Mouse (Mus musculus) CH12.LX (cell line): ENCODE results near the gene Actn2. TPM values are rescaled to one million over a fixed set of nuclear protein-coding genes. Genes with fewer than 3 reads are reported as not detected.

Experiments
- DNase-seq: peaks from one replicate; pipeline ENCODE4 v3.0.0-alpha.2; 2013; ENCODE audit errors: extremely low read depth
- H3K27ac ChIP-seq: 2 replicates; pipeline ENCODE4 v1.5.1; 2012; ENCODE audit warnings: low read depth, mild to moderate bottlenecking, control low read depth, moderate library complexity; ENCODE audit not compliant: insufficient read depth
- H3K27me3 ChIP-seq: replicated peaks from 2 replicates; pipeline ENCODE3; 2012; ENCODE audit warnings: inconsistent platforms
- H3K36me3 ChIP-seq, 2 experiments: replicated peaks in 1 of 2; 2 replicates each; pipeline versions ENCODE3 to v1.6.1; 2012; ENCODE audit warnings: inconsistent platforms in 1 of 2, low read length in 1 of 2, mild to moderate bottlenecking in 1 of 2, mixed read lengths in 1 of 2, moderate library complexity in 1 of 2; ENCODE audit not compliant: control insufficient read depth in 1 of 2, insufficient read depth in 1 of 2
- H3K4me1 ChIP-seq, 2 experiments: 2 replicates each; pipeline ENCODE4 v1.6.1; 2012; ENCODE audit warnings: inconsistent platforms in 1 of 2, moderate library complexity in 1 of 2; ENCODE audit not compliant: insufficient read depth in 2 of 2, control insufficient read depth in 1 of 2
- H3K4me2 ChIP-seq: 2 replicates; pipeline ENCODE4 v1.6.1; 2012; ENCODE audit warnings: low read depth, mild to moderate bottlenecking, control low read depth; ENCODE audit not compliant: poor library complexity, insufficient read depth, severe bottlenecking
- H3K4me3 ChIP-seq, 3 experiments: fragments of 150-350 bp in 1 of 3; sonication (generic) in 1 of 3; replicated peaks in 1 of 3; 2 replicates each; pipeline versions ENCODE3 to v1.5.1; 2011 to 2012; ENCODE audit warnings: low read depth in 2 of 3, low read length in 2 of 3, mild to moderate bottlenecking in 2 of 3, moderate library complexity in 2 of 3, control low read depth in 1 of 3, improper control_type of control experiment in 1 of 3, inconsistent platforms in 1 of 3, mixed read lengths in 1 of 3; ENCODE audit not compliant: poor library complexity in 1 of 3
- H3K79me2 ChIP-seq: replicated peaks from 2 replicates; pipeline ENCODE4 v1.6.1; 2012; ENCODE audit warnings: mild to moderate bottlenecking, moderate library complexity; ENCODE audit not compliant: control insufficient read depth, poor library complexity, insufficient read depth, severe bottlenecking; ENCODE audit errors: extremely low read depth
- H3K9ac ChIP-seq: 2 replicates; pipeline ENCODE4 v1.6.1; 2012; ENCODE audit warnings: low read depth, mild to moderate bottlenecking, control low read depth, moderate library complexity; ENCODE audit not compliant: insufficient read depth
- H3K9me3 ChIP-seq: replicated peaks from 2 replicates; pipeline ENCODE3; 2012; ENCODE audit warnings: low read length, inconsistent platforms, mixed read lengths
- BHLHE40 ChIP-seq: IDR thresholded peaks from 2 replicates; pipeline ENCODE4 v1.6.1; 2011; ENCODE audit warnings: mild to moderate bottlenecking, low read depth, low read length, improper control_type of control experiment
- CTCF ChIP-seq, 2 experiments: IDR thresholded peaks in 1 of 2; conservative IDR thresholded peaks in 1 of 2; 2 replicates each; pipeline ENCODE4 v1.5.1; 2011 to 2012; ENCODE audit warnings: low read depth in 2 of 2, low read length in 2 of 2, improper control_type of control experiment in 1 of 2, inconsistent platforms in 1 of 2, mild to moderate bottlenecking in 1 of 2, moderate library complexity in 1 of 2
- E2F4 ChIP-seq: IDR thresholded peaks from 2 replicates; pipeline ENCODE4 v1.6.1; 2011; ENCODE audit warnings: low read depth, low read length, improper control_type of control experiment; ENCODE audit not compliant: insufficient replicate concordance
- ELF1 ChIP-seq: IDR thresholded peaks from 2 replicates; pipeline ENCODE4 v1.6.1; 2014; ENCODE audit warnings: low read depth, mild to moderate bottlenecking, inconsistent platforms, low read length, improper control_type of control experiment
- EP300 ChIP-seq: IDR thresholded peaks from 2 replicates; pipeline ENCODE4 v1.6.1; 2011; ENCODE audit warnings: low read length, improper control_type of control experiment
- GABPA ChIP-seq: IDR thresholded peaks from 2 replicates; pipeline ENCODE4 v1.6.1; 2012; ENCODE audit warnings: low read depth, low read length, improper control_type of control experiment, inconsistent platforms; ENCODE audit not compliant: insufficient replicate concordance
- HCFC1 ChIP-seq: IDR thresholded peaks from 2 replicates; pipeline ENCODE4 v1.6.1; 2012; ENCODE audit warnings: low read depth, mild to moderate bottlenecking, inconsistent platforms, low read length, improper control_type of control experiment
- IRF4 ChIP-seq: IDR thresholded peaks from 2 replicates; pipeline ENCODE4 v1.6.1; 2014; ENCODE audit warnings: low read depth, mild to moderate bottlenecking, inconsistent platforms, low read length, improper control_type of control experiment
- JUN ChIP-seq: IDR thresholded peaks from 2 replicates; pipeline ENCODE4 v1.6.1; 2011; ENCODE audit warnings: low read depth, mild to moderate bottlenecking, low read length, improper control_type of control experiment, moderate library complexity; ENCODE audit not compliant: insufficient read depth
- JUND ChIP-seq: conservative IDR thresholded peaks from 2 replicates; pipeline ENCODE4 v1.6.1; 2011; ENCODE audit warnings: low read depth, low read length, improper control_type of control experiment
- MAX ChIP-seq: IDR thresholded peaks from 2 replicates; pipeline ENCODE4 v1.6.1; 2011; ENCODE audit warnings: low read length, improper control_type of control experiment
- MEF2A ChIP-seq: IDR thresholded peaks from 2 replicates; pipeline ENCODE4 v1.6.1; 2014; ENCODE audit warnings: low read depth, mild to moderate bottlenecking, inconsistent platforms, low read length, improper control_type of control experiment, borderline replicate concordance
- PAX5 ChIP-seq: IDR thresholded peaks from 2 replicates; pipeline ENCODE4 v1.6.1; 2012; ENCODE audit warnings: low read length, inconsistent platforms, mixed read lengths
- POLR2A ChIP-seq: IDR thresholded peaks from 2 replicates; pipeline ENCODE4 v1.6.1; 2011; ENCODE audit warnings: low read depth, mild to moderate bottlenecking, improper control_type of control experiment, low read length
- POLR2AphosphoS2 ChIP-seq: IDR thresholded peaks from 2 replicates; pipeline ENCODE4 v1.6.1; 2011; ENCODE audit warnings: low read depth, low read length, improper control_type of control experiment
- SIN3A ChIP-seq: IDR thresholded peaks from 2 replicates; pipeline ENCODE4 v1.6.1; 2012; ENCODE audit warnings: low read length, improper control_type of control experiment, inconsistent platforms
- TBP ChIP-seq: conservative IDR thresholded peaks from 2 replicates; pipeline ENCODE4 v1.6.1; 2011; ENCODE audit warnings: low read depth, low read length, improper control_type of control experiment
- UBTF ChIP-seq: IDR thresholded peaks from 2 replicates; pipeline ENCODE4 v1.6.1; 2012; ENCODE audit warnings: low read depth, mild to moderate bottlenecking, inconsistent platforms, low read length, improper control_type of control experiment, moderate library complexity
- dilution Hi-C: fragments of 300-500 bp; cut with MboI; formaldehyde crosslinking; loops from 2 replicates; pipeline ENCODE4 v1.14.3; 2020; ENCODE audit warnings: low sequenced_read_pairs; ENCODE audit not compliant: extremely low pct_unique_long_range_greater_than_20kb, extremely low pct_ligation_motif_present
- in situ Hi-C: fragments of 300-500 bp; cut with MboI; formaldehyde crosslinking; loops from 3 replicates; pipeline ENCODE4 v1.14.3; 2019; ENCODE audit warnings: low sequenced_read_pairs, low pct_ligation_motif_present, low pct_unique_long_range_greater_than_20kb, mixed read lengths
- polyA plus RNA-seq: library from polyadenylated mRNA; unstranded; fragments of >175 nt; gene quantifications from 2 replicates; pipeline ENCODE4 v1.2.1, GENCODE M21; 2012; ENCODE audit warnings: low read depth; ENCODE audit not compliant: insufficient read length
- total RNA-seq, 2 experiments: library from RNA; depleted of rRNA; stranded (reverse); fragments of 300-350 nt in 1 of 2; fragments of >200 nt in 1 of 2; gene quantifications; 2 replicates each; pipeline ENCODE4 v1.2.3; 2012 to 2014

The Actn2 gene
- total and polyA plus RNA-seq, 3 experiments, result not detected

GRCm38 (mm10) chr13:12323076-12323625 lies 17.4 kb downstream of the Actn2 start:
- no peaks in the 10 kb centered on the region for H3K4me1 ChIP-seq
- H3K4me3 ChIP-seq, result no peak overlapping the region
- no peak overlapping the region for H3K4me2 ChIP-seq
- no peak overlapping the region for H3K9ac ChIP-seq
- H3K9me3 ChIP-seq, result no peaks in the 10 kb centered on the region
- dilution Hi-C loops, result no loop called here
- no peak for DNase-seq
- in situ Hi-C loops, result no loop called here
- H3K27ac ChIP-seq, result no peak overlapping the region
- TF ChIP-seq CTCF (conservative IDR thresholded peaks at IDR 0.05 in 1 of 2, IDR thresholded peaks at IDR 0.05 in 1 of 2; ENCODE audit: low read depth in 2 of 2, low read length in 2 of 2) (no peak), HCFC1 (no peak), POLR2A (no peak), JUND (no peak), MAX (no peak), BHLHE40 (no peak), EP300 (no peak), PAX5 (no peak)
- TF ChIP-seq, all 38 proteins: peak for 0
- H3K79me2 ChIP-seq, result no peaks in the 10 kb centered on the region
- no peaks in the 10 kb centered on the region for H3K27me3 ChIP-seq
- H3K36me3 ChIP-seq, result no peaks in the 10 kb centered on the region

DNA sequence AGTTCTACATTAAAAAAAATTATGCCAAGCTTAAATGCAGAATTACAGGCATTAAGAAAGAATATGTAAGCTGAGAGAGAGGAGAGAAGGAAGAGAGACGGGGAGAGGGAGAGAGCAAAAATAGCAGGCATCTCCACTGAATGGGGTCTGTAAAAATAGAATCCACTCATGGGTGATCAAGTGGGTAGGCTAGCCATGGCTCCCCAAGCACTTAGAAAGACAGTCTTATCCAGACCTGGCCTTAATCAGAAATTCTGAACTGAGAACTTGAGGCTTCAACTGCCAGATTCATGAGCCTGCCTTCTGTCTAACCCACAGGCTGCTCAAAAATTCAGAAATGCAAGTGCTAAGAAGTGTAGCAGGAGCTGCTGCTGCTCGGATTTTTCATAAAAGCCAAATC lies 20.4 kb downstream of the Actn2 start:
- H3K9me3 ChIP-seq, result no peaks in the 10 kb centered on the region
- in situ Hi-C loops, result no loop called here
- H3K4me2 ChIP-seq, result no peak overlapping the region
- TF ChIP-seq JUN, result no peak
- no peak for TF ChIP-seq JUND
- TF ChIP-seq GABPA, result no peak
- no peak for TF ChIP-seq IRF4
- TF ChIP-seq TBP, result no peak
- no peak for TF ChIP-seq BHLHE40
- TF ChIP-seq UBTF, result no peak
- no peak for TF ChIP-seq ELF1
- no peak for TF ChIP-seq SIN3A
- TF ChIP-seq E2F4, result no peak
- TF ChIP-seq CTCF (conservative IDR thresholded peaks at IDR 0.05 in 1 of 2, IDR thresholded peaks at IDR 0.05 in 1 of 2; ENCODE audit: low read depth in 2 of 2, low read length in 2 of 2), result no peak
- TF ChIP-seq POLR2AphosphoS2, result no peak
- TF ChIP-seq MAX, result no peak
- TF ChIP-seq MEF2A, result no peak
- H3K79me2 ChIP-seq, result no peaks in the 10 kb centered on the region
- H3K9ac ChIP-seq, result no peak overlapping the region
- no peaks in the 10 kb centered on the region for H3K27me3 ChIP-seq
- H3K4me3 ChIP-seq, result no peak overlapping the region
- H3K27ac ChIP-seq, result no peak overlapping the region
- H3K4me1 ChIP-seq, result no peaks in the 10 kb centered on the region
- H3K36me3 ChIP-seq, result no peaks in the 10 kb centered on the region
- dilution Hi-C loops, result no loop called here
- DNase-seq, result no peak
